Mouse (Mus musculus) gastrocnemius, adult 8-10 months (tissue): ENCODE results near the gene Kank2. TPM values are rescaled to one million over a fixed set of nuclear protein-coding genes. Genes with fewer than 3 reads are reported as not detected.

Experiments
- DNase-seq, 2 experiments: peaks; one replicate each; pipeline ENCODE4 v3.0.0; 2022; ENCODE audit warnings: low spot score in 2 of 2
- microRNA-seq: library from miRNA; unstranded; fragments of <30 nt; microRNA quantifications from one replicate; pipeline ENCODE4 v1.2.0, GENCODE M21; 2022
- total RNA-seq, 4 experiments: library from RNA; stranded (reverse); gene quantifications; 2 replicates each; pipeline ENCODE4 v1.2.4; 2022

The Kank2 gene
- total RNA-seq, 4 experiments from 2014 or later: 13.0 to 15.2 (median 14.2) TPM

DNA sequence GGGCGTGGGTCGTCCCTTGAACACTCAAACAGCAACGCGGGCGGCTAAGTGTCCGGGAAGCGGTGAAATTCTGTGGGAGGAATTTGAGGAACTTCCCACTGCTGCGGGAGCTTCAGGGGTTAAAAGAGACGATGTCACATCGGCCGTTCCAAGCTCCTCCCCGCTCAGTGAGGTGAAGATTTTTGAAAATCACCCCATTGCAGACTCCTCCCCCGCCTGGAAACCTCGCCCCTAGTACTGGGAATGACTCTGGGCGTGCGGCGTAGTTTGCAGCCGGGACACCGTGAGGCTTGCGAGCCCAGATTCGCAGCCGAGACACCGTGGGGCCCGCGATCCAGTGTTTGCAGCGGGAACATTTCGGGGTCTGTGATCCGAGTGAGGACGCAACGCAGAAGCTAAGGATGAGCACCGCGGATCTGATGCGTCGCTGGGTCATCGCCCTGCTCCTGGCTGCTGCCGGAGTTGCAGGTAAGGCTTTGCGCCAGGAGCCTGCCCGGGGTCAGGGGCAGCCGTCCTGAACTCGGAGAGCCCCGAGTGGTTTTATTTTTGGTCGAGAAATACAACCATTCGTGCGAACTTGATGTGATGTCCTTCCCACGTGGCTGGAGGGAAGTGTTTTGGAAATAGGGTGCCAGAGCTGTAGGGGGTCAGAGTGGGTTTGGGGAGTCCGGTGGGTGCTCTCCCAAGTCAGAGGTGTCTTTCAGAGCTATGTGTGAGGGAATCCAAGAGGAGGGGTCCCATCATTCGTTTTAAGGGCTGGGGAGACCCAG lies 75.0 kb downstream of the Kank2 start, which contains the start of gene Ldlr:
Gene Ldlr, plus strand, starts transcription at position 107 of the 770 bp plus-strand sequence.
- DNase-seq: peak; percentile 82

DNA sequence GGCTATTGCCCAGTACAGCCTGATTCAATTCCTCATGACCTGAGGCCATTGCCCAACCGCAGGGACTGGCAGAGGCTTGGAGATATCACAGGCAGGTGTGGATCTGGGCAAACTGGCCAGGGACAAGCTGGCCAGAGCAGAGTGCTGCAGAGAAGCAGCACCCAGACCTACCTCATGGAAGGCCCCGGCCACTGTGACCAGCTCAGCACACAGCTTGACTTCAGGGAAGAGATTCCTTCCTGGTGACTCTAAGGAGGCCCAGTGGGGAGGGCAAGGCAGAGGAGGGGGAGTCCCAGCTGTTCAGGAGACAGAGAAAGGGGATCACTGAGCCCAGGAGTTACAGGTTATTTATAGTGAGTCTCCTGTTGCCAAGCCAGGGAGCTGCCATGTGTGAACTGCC lies 77.5 kb downstream of the Kank2 start:
- DNase-seq: peak; percentile 32 to 52

DNA sequence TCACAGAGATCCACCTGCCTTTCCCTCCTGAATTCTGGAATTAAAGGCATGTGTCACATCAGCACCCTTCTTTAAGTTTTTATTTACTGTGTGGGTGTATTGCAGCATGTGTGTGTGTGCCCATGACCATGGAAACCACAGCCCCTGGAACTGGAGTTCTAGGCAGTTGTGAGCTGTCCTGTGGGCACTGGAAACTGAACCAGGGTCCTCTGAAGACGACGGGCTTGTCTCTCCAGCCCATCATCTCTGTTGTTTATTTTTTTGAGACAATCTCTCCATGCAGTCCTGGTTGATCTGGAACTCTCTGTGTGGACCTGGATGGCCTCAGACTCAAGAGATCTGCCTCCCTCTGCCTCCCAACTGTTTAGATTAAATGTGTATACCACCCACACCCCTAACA lies 81.5 kb downstream of the Kank2 start:
- DNase-seq: no peak

Small RNA genes within 50 kb of the gene (microRNA-seq; reads per million reads assigned to microRNA genes)
- not detected for gene Mir7083

Other genes starting within 250 kb of the Kank2 start
- 10 to 100 TPM; 48.2 to 52.3 (median 51.3) TPM for gene Timm29, start 206.0 kb downstream of the Kank2 start, total RNA-seq
- 1 to 10 TPM; 6.2 to 6.7 (median 6.5) TPM for gene Yipf2, start 205.9 kb downstream of the Kank2 start, total RNA-seq
- gene Smarca4, start 182.6 kb downstream of the Kank2 start, total RNA-seq: 10 to 100 TPM; 37.3 to 40.9 (median 38.5) TPM
- gene Ldlr, start 75.3 kb downstream of the Kank2 start, total RNA-seq: 1 to 10 TPM; 2.9 to 3.6 (median 3.2) TPM
- gene Spc24, start 38.4 kb downstream of the Kank2 start, total RNA-seq: 1 to 10 TPM; 1.5 to 3.3 (median 1.7) TPM
- not detected for gene Angptl8, start 36.8 kb upstream of the Kank2 start, total RNA-seq
- 1 to 10 TPM; 4.7 to 8.3 (median 5.2) TPM for gene Dock6, start 53.9 kb upstream of the Kank2 start, total RNA-seq
- 1 to 10 TPM; 2.3 to 6.0 (median 2.9) TPM for gene Rab3d, start 119.4 kb upstream of the Kank2 start, total RNA-seq
- under 1 TPM in 1 of 4 experiments, not detected in 3; 0.38 TPM for gene Ccdc159, start 128.7 kb upstream of the Kank2 start, total RNA-seq
- 10 to 100 TPM; 11.1 to 13.9 (median 13.1) TPM for gene Tmem205, start 128.8 kb upstream of the Kank2 start, total RNA-seq
- gene Plppr2, start 138.3 kb upstream of the Kank2 start, total RNA-seq: 1 to 10 TPM in 1 of 4 experiments, under 1 TPM in 3; 0.36 to 1.1 (median 0.60) TPM
- 1 to 10 TPM; 2.4 to 3.0 (median 2.7) TPM for gene Swsap1, start 157.0 kb upstream of the Kank2 start, total RNA-seq
- under 1 TPM in 2 of 4 experiments, not detected in 2; 0.17 to 0.31 TPM for gene Epor, start 164.8 kb upstream of the Kank2 start, total RNA-seq
- gene Rgl3, start 190.7 kb upstream of the Kank2 start, total RNA-seq: under 1 TPM; 0.27 to 0.88 (median 0.63) TPM
- gene Ccdc151, start 203.9 kb upstream of the Kank2 start, total RNA-seq: not detected
- gene Prkcsh, start 204.1 kb upstream of the Kank2 start, total RNA-seq: 10 to 100 TPM; 25.3 to 27.8 (median 26.4) TPM